Mouse (Mus musculus) gastrocnemius, postnatal 14 days (tissue): ENCODE measurements around the gene Dcp1b. TPM values are rescaled to one million over a fixed set of nuclear protein-coding genes. Genes with fewer than 3 reads are reported as not detected.
"Not testable (repeated sequence)": the region's sequence is repeated elsewhere in the genome, so short reads cannot be mapped to it uniquely, and the experiment has no call there.

Experiments
- DNase-seq: peaks from one replicate; pipeline ENCODE4 v3.0.0; 2021; ENCODE audit warnings: mixed read lengths
- intact Hi-C: fragments of 180-260 bp; cut with DNase I; formaldehyde crosslinking; loops from one replicate; pipeline ENCODE4 v1.15.1; 2025; ENCODE audit warnings: low total_unique reads
- total RNA-seq, 2 experiments: library from RNA; stranded (reverse); gene quantifications; 2 replicates each; pipeline ENCODE4 v1.2.3; 2021

The Dcp1b gene
- total RNA-seq, 2 experiments from 2014 or later = 4.2 to 4.3 TPM

DNA sequence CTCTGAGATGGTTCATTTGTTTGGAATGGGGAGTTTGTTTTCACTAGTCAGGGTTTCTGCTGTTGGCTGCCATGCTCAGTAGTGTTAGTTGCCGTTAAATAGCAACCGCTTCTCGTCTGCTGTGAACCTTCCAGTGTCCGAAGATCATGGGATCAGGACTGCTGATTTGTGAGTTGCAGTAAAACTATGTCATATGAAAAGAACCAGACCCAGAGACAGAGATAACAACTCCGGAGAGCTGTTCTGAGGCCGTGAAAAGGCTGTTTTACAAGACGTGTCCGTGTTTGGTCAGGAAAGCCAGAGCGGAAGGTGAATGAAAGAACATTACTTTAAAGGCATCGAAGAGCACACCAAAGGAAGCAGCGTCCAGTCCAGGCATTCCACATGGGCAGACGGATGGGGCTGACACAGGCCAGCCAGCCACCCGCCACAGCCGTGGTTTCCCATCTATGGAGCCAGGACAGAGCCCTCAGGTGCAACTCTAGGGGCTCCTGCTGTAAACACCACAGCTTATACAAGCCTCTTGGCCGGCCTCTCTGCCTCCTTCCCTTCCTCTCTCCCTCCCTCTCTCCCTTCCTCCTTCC, 18.6 kb downstream of the Dcp1b start:
- intact Hi-C loops = no loop called here
- no peak for DNase-seq

DNA sequence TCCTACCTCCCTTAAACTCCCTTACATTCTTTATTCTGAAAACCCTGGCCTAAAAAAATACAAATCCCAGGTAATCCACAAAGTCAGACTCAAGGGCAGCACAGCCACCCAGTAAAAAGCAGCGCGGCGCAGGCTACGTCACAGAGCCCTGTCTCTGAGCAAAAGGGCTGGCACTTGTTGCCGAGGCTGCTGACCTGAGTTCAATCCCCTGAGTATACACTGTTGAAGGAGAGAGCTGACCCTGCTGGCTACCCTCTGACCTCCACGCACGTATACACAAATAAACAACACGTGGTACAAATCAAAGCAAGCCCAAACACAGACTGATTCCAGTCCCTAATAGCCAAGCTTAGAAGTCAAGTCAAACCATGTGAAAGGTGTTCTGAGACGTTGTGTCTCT, 19.1 kb downstream of the Dcp1b start:
- no peak for DNase-seq
- intact Hi-C loops = no loop called here

DNA sequence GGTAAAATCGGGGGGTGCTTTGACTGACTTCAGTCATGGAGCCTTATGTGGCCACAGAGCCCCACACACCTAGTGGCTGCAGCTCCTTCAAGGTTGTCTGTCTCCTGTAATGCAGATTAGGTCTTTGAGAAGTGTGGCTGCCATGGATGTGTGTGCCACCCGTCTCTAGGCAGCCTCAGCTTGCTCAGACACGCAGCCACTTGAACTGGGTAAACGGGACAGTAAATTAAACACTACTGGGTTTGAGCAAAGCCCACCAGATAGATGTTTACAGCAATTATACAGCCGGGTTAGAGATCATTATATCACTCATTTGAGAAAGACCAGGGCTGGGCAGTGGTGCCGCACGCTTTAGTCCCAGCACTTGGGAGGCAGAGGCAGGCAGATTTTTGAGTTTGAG, 19.5 kb downstream of the Dcp1b start:
- intact Hi-C loops = no loop called here
- no peak for DNase-seq

DNA sequence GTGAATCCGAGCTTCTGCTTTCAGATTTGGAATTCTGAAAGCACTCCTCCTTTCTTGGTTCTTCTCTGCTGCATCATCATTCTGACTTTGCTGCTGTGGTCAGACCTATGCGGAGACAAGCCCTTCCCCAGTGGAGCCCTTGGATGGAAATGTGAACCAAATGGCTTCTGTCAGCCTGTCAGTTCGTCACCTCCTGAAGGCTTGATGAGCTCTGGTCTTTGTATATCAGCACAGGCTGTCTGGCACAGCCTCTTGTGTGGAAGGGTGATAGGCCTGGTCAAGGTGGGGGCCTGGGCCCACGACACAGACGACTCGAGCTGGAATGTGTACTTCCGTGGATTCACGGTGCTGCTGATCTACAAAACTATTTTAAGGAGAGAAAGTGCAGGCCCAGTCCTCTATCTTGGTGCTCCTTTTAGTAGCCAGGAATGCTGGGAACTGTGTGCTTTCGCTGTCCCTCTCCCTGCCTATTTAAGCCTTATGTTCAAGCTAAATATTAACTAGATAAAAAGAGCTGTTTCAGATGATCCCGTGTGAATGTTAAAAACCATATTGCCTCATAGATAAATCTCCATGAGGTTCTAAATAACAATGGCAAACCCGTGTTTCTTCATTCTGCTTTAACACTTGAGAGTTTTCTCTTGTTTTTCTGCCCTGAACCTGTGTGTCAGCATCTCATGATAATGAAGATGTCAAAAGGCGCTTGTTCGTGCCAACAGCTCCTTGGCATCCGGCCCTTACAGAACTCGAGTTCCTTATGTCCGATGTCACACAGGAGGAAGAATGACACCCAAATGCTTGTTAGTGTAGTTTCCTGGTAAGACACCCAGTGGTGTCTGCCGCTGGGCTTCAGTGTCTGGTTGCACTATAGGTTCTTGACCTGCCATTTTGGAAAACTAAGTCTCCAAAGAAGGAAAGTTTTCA, 21.6 kb downstream of the Dcp1b start, which contains the start of gene Cacna1c:
Gene Cacna1c, minus strand, starts transcription at position 37 of the 924 bp plus-strand sequence.
- intact Hi-C loops = no loop called here
- DNase-seq = no peak

DNA sequence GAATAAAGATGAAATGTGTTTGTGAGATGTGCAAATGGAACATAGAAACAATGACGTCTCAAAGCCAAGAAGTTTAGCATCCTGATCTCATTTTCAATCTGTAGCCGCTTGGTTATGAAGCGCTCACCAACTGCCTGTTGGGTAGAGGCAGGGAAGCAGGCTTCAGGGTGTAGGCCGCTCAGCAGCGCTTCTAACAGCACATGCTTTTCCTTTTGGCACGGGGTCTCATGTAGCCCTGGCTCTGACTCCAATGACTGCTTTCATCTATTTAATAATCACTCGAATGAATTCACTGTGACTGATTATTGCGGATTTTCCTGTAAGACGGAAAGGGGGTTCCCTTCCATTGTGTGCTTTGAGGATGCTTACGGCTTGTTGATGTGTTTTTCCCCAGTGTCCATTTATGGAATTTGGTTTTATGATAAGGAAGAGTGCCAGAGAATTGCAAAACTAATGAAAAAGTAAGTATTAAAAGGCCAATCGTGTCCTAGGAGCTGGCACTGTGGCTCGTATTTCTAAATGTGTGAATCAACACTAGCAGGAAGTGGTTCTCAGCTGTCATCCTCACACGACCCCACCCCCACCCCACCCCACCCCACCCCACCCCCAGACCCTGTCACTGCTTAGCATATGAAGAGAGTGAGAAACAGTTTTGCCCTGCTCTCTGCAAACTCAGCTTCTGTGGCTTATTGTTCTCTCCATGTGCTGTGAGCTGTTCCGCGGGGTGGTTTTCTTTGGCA, 23.7 kb downstream of the Dcp1b start:
- no peak for DNase-seq
- intact Hi-C loops = no loop called here

DNA sequence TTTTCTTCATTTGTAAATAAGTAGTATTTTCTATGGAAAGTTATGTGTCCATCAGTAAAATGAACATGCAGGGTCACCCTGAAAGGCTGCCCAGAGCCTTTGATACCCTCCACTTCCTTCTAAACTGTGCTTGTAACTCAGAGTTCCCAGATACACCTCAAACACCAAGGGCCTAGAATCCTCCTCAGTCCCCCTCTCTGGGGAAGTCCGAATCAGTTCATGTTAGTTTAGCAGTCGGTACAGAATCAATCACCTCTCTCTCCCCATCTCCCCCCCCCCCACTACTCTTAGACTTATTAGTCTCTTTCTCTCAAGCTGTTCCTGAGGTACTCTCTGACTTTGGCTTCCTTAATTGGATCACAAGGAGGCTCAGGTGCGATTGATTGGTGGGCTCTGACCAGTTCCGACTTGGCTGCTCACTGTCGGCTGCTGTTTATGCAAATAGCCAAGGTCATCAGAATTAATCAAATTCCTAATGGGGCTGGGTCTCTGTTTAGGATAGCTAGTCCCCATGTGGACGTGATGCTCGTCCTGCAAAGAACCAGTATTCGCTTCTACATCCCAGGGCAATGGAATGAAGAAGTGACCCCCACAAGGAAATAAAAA, 24.3 kb downstream of the Dcp1b start:
- no peak for DNase-seq
- intact Hi-C loops = no loop called here

DNA sequence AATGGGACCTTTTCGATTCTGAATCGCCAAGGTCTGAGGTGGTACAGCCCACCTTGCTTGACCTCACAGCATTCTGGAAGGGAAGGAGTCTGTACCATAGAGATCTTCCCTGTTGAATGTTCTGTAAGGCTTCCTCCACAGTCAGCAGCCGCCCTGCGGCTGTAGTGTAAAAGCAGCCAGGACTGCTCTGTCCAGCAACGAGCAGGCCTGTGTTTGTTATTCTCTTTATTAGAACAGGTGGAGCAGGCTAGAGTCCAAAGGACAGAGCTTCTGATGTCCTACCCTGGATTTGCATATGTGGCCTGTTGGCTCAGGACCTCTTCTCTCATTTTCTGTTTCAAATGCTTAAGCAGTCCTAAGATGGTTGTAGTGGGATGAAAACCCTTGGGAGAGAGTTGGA, 25.3 kb downstream of the Dcp1b start:
- no peak for DNase-seq
- intact Hi-C loops = no loop called here

DNA sequence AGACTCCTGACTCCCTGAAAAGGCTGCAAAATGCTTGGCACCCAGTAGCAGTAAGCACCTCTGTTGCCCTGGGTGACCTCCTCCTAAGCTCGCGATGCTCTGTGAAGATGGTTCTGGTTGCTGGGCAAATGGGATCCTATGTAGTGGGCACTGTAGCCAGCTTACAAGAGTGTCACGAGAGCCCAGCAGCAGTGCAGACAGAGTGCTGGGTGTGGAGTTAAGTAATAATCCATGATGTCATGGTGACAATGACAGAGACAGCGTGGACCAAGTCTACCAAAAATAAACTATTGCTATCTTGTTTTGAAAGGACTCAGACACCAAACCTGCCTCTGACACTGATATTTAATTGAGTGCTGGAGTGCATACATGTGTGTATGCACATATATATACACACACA, 26.5 kb downstream of the Dcp1b start:
- no peak for DNase-seq
- intact Hi-C loops = no loop called here

DNA sequence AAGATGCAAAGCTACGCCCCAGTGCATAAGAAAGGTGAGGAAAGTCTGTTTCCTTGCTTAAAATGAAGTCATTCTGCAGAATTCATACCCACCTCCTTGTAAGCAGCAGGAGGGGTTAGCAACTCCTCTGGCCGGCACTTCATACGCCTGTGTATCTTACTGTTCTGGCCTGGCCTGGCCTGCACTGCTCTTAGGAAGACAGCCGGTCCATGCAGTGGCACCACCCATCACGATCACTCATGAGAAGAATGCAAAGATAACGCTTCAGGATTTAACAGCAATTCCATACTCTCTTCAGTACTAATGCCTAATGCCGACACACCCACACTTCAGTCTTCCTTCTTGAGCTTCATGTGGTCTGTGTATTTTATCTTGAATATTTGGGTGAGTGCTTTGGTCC, 29.2 kb downstream of the Dcp1b start:
- intact Hi-C loops = no loop called here
- no peak for DNase-seq

DNA sequence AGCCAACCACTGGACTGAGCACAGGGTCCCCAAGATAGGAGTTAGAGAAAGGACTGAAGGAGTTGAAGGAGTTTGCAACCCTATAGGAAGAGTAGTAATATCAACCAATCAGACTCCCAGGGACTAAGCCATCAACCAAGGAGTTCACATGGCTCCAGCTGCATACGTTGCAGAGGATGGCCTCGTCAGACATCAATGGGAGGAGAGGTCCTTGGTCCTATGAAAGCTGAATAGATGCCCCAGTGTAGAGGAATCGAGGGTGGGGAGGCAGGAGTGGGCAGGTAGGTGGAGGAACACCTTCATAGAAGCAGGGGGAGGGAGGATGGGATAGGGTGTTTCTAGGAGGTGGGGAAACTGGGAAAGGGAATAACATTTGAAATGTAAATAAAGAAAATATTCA, 29.9 kb downstream of the Dcp1b start:
- intact Hi-C loops = no loop called here
- DNase-seq = no peak

DNA sequence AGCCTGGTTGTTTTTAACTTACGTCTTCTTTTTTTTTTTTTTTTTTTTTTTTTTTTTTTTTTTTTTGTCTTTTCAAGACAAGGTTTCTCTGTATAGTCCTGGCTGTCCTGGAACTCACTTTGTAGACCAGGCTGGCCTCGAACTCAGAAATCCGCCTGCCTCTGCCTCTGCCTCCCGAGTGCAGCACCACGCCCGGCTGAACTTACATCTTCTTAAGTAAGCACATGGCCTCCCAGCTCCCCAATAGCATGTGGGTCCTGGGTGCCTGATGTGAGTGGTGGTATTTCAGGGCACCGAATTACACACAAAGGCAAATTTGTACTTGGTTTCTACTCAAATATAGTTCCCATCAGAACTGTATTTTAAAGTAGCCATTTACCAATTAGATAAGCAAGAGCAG, 31.0 kb downstream of the Dcp1b start:
- DNase-seq, intact Hi-C loops: not testable (repeated sequence)

DNA sequence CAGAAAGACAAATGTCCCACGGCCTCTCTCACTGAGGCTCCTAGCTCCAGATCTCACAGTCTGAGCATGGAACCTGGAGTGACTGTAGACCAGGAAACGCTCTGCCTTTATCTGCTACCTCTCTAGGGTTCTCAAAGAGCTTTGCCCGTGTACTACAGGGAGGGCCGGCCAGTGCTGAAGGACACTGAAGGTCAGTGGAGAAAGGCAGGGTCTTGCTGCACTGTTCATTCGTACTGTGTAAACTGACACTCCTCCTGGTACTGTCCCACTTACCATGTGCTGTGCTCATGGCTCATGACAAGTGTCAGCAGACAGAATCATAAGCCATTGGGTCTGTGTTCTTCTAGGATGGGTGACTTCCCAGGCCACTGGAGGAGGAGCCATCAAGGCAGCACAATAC, 38.3 kb downstream of the Dcp1b start:
- no peak for DNase-seq
- intact Hi-C loops = no loop called here

DNA sequence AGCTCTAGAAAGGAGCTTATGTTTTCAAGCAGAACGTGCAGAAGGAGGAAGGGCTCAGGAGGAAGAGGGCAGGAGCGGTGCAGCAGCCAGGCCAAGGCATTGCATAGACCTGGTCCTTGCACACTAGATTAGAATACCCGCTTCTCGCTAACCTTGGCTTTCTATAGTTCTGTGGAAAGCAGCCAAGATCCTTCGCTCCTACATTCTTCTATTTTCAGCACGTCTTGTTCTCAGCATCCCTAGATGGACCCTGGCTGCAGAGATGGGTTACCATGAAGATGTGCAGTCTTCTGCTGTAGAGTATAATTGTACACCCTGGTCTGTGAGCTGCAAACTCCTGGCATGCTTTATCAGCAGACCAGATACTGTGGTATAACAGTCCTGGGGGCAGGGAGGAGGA, 39.1 kb downstream of the Dcp1b start:
- intact Hi-C loops = no loop called here
- no peak for DNase-seq

DNA sequence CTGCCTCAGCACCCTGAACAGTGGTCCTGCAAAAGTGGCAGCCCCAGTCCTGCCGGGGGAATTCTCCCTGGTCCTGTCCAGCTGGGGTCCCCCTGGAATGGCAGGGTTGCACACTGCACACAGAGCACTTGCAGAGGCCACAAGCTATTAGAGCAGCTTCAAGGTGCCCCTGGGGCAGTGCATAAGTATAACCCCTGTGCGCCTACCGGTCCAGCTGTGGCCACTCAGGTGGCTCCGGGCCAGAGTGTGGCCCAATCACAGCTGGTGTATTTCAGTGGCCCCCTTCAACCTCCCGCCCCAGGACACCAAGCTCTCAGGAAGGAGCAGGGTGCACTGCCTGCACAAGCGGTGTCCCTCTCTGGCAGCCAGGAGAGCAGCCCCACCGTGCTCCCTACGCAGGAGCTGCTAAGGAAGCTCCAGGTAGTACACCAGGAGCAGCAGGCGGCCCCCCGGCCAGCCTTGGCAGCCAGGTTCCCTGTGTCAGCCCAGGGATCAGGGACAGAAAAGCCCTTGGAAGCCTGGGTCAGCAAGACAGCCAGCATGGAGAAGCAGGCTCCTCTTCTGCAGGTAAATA, 40.1 kb downstream of the Dcp1b start:
- intact Hi-C loops = no loop called here
- DNase-seq = no peak

DNA sequence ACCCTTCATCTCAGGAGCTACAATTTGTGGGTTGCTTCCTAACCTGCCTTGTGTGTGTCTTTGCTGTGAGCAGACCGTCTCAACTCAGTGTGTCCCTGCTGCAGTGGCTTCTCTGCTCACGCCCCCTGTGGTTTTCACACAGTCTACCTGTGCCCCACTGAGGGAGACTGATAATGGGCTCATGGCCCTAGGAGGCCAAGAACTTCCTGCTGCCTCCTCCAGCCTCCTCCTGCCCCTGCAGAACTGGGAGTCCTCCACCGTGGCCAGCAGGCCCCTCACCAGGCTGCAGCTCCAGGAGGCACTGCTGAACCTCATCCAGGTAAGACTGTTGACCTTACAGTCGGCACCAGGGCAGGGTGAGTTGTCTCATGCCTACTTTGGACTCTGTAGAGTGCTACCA, 42.6 kb downstream of the Dcp1b start:
- no peak for DNase-seq
- intact Hi-C loops = loop anchor here (2.0 kb wide), 2 partner anchors 129 to 219 kb away; no protein-coding TSS in a partner anchor

DNA sequence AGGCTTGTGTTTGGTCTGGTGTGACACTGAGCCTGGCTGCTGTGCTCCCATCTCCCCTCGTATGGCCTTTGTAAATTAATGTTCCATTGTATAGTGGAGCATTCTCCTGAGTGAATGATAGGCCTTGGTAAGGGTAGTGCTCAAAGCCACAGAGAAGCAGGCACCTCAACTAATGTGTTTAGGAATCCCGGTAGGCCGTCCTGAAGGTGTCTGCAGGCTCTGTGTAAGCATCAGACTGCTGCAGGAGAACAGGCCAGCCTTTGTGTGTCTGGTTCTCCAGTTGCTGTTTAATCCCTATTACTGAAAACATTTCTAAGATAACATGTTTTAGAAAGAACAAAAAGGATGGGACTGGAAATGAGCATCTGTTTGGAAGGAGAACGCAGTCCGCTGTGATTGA, 43.5 kb downstream of the Dcp1b start:
- intact Hi-C loops = loop anchor here (2.0 kb wide), 1 partner anchor 128 kb away; no protein-coding TSS in a partner anchor
- DNase-seq = no peak

DNA sequence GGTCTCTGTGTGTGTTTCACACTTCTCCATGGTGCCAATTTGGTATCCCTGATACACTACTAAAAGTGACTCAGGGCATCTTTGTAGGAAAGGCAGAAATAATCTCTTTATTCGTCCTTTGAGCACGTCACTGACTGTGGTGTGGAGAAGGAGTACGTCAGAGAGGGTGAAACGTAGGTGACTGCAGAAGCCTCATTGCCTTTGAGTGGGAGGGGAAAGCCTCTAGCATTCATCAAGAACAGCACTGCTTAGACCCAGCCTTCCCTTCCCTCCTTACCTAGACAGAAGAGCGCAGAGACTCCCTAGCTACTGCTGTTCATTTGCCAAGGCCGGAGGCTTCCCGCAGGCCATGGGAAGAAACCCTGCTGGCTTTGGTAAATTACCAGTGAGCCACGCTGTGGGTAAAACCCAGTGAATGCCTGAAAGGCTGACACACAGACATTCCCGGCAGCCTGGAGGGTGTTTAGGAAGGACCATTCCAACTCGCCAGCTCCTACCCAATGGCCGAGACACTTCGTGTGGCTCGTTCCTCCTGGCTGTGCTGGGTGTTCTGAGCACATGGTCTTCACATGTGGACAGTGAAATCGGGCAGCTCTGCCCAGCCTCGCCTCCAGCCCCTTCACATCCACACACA, 44.3 kb downstream of the Dcp1b start:
- intact Hi-C loops = loop anchor here (2.0 kb wide), 1 partner anchor 127 kb away; no protein-coding TSS in a partner anchor
- no peak for DNase-seq

DNA sequence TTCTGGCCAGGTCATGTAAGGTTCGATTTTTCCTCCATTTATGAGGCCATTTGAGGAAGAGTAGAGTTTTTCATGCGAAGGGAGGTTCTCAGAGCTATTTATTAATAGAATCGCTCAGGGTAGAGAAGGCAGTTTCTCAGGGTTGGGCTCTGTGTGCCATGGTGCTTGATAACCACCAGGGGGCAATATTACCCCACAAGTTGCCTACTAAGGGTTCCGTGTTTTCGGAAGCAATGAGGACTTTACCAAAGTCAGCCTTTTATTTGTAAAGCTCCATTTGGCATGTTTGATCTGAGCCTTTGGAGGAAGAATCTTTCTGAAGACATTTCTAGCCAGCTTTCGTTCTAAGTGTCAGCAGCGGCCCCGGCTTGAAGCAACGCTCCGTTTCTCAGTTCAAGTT, 45.2 kb downstream of the Dcp1b start:
- intact Hi-C loops = no loop called here
- DNase-seq = no peak
